Mouse (Mus musculus): ENCODE measurements around the gene Ppm1b.

- TF ChIP-seq CTCF (IDR thresholded peaks at IDR 0.05; ENCODE audit: control insufficient read depth, insufficient read depth, low read length) (no peak), POLR2A (IDR thresholded peaks at IDR 0.05; ENCODE audit: borderline replicate concordance, control insufficient read depth, low read depth, low read length) (no peak)
Measured at GRCm38 (mm10) chr17:84941291-84941868, 15.2 kb upstream of the Ppm1b start.
